Mouse (Mus musculus): ENCODE results near the gene Bmpr1b.

GRCm38 (mm10) chr3:141950642-141951041 is 218.6 kb downstream of the Bmpr1b start:
- TF ChIP-seq POLR2A (IDR thresholded peaks at IDR 0.05; ENCODE audit: borderline replicate concordance, extremely low read depth, low read depth, low read length) (no peak), CTCF (IDR thresholded peaks at IDR 0.05; ENCODE audit: insufficient read depth, low read length) (no peak)

Measured in lung, adult 2 months (tissue).